Mouse (Mus musculus): ENCODE data around the gene Fbxl18.
"Not testable (repeated sequence)": the region's sequence is repeated elsewhere in the genome, so short reads cannot be mapped to it uniquely, and the experiment has no call there.

Fbxl18 gene

GRCm38 (mm10) chr5:142874791-142875512, 20.3 kb downstream of the Fbxl18 start:
- DNase-seq (ENCODE audit: low spot score in 2 of 2), result no peak

- no peak for DNase-seq (ENCODE audit: low spot score in 2 of 2)
Observed at GRCm38 (mm10) chr5:142873718-142874117, 21.5 kb downstream of the Fbxl18 start.

GRCm38 (mm10) chr5:142871765-142872164, 23.5 kb downstream of the Fbxl18 start:
- DNase-seq (ENCODE audit: low spot score in 2 of 2), result no peak

DNA sequence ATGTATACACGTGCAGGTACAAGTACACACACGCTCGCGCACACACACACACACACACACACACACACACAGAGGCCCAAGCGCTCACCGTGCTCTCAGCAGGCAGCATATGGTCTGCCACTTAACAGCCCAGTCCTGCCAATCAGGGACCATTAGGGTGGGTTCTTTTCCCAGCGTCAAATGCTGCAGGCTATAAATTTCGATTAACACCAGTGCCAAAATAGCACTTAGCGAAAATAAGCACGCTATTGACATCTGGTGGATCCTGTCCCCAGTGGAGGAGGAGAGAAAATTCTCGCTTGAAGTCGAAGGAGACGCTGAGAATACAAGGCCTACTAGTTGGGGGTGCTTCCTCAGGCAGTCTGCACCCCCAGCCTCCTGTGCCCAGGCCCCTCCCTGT, 25.8 kb downstream of the Fbxl18 start:
- DNase-seq (ENCODE audit: low spot score in 2 of 2), result no peak

GRCm38 (mm10) chr5:142857763-142858229, 37.4 kb downstream of the Fbxl18 start:
- no peak for DNase-seq (ENCODE audit: low spot score in 2 of 2)

- DNase-seq (ENCODE audit: low spot score in 2 of 2), result no peak
Observed at GRCm38 (mm10) chr5:142856408-142856807, 38.8 kb downstream of the Fbxl18 start.

DNA sequence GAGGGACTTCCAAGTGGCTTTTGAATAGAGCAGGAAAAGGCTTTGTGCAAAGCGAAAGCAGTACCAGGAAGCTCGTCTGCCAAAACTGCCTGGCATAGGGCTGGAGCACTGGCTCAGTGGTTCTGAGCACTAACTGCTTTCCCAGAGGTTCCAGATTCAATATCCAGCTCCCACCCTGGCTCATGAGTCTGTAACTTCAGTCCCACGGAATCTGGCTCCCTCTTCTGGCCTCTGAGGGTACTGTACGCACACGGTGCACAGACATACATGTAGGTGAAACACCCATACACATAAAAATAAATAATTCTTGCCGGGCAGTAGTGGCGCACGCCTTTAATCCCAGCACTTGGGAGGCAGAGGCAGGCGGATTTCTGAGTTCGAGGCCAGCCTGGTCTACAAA, 40.3 kb downstream of the Fbxl18 start:
- DNase-seq (ENCODE audit: low spot score in 2 of 2), result no peak

GRCm38 (mm10) chr5:142853585-142853984, 41.6 kb downstream of the Fbxl18 start:
- DNase-seq (ENCODE audit: low spot score in 2 of 2), result no peak

DNA sequence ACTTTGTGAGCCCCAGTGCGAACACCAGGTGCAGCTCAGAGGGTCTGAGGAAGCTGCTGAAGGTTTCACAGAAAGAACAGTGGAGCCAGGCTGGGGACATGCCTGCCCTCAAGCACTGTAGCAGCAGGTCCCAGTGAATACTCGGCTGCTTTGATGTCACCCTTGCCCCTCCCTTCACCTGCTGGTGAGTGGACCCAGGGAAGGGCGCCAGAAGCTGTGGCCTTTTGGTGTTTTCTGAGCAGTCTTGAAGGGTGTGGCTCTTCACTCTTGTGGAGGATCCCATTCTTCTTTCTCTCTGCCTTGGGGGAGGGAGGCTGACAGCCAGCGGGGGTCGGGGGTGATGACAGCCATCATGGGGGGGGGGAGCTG, 43.6 kb downstream of the Fbxl18 start:
- no peak for DNase-seq (ENCODE audit: low spot score in 2 of 2)

GRCm38 (mm10) chr5:142850916-142851680, 44.1 kb downstream of the Fbxl18 start:
- DNase-seq (ENCODE audit: low spot score in 2 of 2), result no peak

GRCm38 (mm10) chr5:142850476-142850875, 44.7 kb downstream of the Fbxl18 start:
- DNase-seq (ENCODE audit: low spot score in 2 of 2), result no peak

DNA sequence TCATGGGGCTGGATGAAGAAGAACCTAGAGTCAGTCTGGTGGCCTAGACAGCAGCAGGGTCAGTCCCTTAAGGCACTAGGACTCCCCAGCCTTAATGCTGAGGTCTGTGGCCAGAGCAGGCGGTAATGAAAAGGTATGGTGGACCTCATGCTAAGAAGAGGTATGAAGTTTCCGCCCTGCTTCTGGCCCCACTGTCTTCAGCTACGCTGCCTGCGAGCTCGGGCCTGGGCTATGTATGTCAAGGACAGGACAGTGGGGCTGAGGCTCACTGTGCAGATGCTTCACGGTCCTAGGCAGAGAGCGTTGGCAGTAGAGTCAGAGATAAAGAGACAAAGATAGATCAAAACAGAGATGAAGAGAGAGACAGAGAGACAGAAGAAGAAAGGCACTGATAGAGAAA, 46.3 kb downstream of the Fbxl18 start:
- no peak for DNase-seq (ENCODE audit: low spot score in 2 of 2)

GRCm38 (mm10) chr5:142848149-142848548, 47.1 kb downstream of the Fbxl18 start:
- no peak for DNase-seq (ENCODE audit: low spot score in 2 of 2)

GRCm38 (mm10) chr5:142844467-142844866, 50.8 kb downstream of the Fbxl18 start:
- no peak for DNase-seq (ENCODE audit: low spot score in 2 of 2)

DNA sequence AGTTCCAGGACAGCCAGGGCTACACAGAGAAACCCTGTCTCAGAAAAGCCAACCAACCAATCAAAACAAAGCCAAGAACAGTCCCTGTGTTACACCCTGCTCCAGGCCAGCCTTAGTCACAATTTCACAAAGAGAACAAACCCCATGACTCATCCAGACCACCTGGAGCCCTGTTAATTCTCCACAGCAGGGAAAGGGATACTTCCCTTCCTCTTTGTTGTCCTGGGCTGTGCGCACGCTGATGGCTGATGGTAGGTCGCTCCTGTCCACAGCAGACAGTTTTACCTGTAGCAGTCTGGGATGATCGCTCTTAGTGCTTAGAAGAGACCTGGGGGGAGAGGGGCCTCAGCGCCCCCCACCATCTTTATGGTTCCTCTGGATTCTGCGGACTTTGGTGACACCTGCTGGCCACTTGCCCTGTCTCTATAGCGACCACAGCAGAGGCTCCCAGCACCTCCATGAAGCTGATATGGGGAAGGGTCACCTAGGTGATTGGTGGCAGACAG, 53.0 kb downstream of the Fbxl18 start:
- DNase-seq (ENCODE audit: low spot score in 2 of 2), result no peak

- DNase-seq (ENCODE audit: low spot score in 2 of 2), result no peak
Observed at GRCm38 (mm10) chr5:142841372-142842136, 53.7 kb downstream of the Fbxl18 start.

DNA sequence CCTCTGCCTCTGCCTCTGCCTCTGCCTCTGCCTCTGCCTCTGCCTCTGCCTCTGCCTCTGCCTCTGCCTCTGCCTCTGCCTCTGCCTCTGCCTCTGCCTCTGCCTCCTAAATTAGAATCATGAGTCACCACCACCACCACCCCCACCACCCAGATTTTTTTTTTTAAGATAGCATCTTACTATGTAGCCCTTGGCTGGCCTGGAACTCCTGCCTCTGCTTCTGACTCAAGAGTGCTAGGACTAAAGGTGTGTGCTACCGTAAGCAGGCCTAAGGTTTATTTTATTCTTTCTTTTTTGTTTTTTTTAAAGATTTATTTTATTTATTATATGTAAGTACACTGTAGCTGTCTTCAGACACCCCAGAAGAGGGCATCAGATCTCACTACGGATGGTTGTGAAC, 57.8 kb downstream of the Fbxl18 start:
- not testable (repeated sequence) for DNase-seq (ENCODE audit: low spot score in 2 of 2)

GRCm38 (mm10) chr5:142836891-142837290, 58.3 kb downstream of the Fbxl18 start:
- no peak for DNase-seq (ENCODE audit: low spot score in 2 of 2)

- no peak for DNase-seq (ENCODE audit: low spot score in 2 of 2)
Observed at GRCm38 (mm10) chr5:142833646-142834438, 61.4 kb downstream of the Fbxl18 start.

- DNase-seq (ENCODE audit: low spot score in 2 of 2), result no peak
Observed at GRCm38 (mm10) chr5:142826131-142826530, 69.1 kb downstream of the Fbxl18 start.

DNA sequence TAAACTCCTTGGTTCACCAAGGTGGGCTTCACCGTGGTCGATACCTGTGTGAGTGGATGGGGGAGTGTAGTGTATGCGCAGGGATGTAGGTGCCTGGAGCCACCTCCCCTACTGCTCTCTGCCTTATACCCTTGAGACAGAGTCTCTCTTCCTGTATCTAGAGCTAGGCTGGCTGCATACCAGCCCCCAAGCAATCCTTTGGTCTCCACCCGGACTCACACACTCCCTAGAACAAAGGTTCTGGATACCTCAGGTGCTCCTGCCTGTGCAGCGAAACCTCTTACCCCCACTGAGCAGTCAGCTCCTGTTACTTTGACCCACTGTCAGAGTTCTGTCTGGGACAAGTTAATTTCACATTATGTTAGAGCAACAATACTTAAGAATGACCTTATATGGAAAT, 69.6 kb downstream of the Fbxl18 start:
- DNase-seq (ENCODE audit: low spot score in 2 of 2), result no peak
